Mouse (Mus musculus) ovary, adult 18-20 months (tissue): Measurements from ENCODE around the gene Isoc2b.
"Not testable (repeated sequence)": the region's sequence is repeated elsewhere in the genome, so short reads cannot be mapped to it uniquely, and the experiment has no call there.

Source experiments
- DNase-seq: peaks from one replicate; pipeline ENCODE4 v3.0.0; 2022; ENCODE audit warnings: low spot score, mixed read lengths

The Isoc2b gene

DNA sequence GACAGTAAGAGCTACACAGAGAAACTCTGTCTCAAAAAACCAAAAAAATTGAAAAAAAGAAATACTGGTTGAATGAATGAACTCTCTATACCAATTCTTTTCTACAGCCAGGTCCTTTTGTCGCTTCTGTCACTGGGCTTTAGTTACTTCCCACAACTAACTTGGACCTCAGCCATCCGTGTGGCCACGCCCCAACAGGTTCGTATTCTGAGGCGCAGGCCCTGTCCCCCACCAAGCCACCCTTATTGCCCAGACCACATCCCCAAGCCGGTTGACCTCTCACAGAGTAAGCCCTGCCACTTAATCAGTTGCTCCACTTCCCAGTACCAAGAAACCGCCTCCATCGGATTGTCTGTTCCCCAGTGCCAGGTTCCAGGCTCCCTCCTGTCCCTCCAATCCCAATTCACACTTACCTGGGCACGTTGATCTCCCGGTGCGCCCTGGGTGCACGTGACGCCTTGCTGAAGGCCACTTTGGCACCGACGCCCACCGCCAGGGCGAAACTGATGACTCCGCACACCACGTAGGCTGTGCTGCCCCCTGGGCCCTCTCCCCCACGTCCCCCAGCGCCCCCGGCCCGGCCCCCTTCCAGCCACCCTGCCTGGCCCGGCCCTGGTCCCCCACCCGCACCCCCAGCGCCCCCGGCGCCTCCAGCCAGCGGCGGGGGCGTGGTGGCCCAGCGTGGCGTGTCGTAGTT lies 34.3 kb downstream of the Isoc2b start:
- DNase-seq = no peak

DNA sequence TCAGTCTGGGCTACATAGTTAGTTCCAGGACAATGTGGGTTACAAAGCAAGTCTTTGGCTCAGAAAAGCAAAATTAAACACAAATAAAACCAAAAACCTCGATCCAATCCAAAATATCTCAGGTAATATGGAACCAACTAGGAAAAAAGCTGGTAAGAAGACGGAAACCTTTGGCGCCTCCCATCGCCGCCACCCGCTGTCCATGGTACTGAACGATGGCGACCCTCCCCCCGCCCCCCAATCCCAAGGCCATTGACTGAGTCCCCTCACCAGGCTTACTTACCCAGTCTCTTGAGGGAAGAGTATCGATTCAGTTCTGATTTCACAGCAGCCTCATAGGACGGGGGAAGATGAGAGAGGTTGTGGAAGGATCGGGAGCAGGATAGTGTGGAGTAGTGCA lies 39.6 kb downstream of the Isoc2b start:
- DNase-seq = no peak

DNA sequence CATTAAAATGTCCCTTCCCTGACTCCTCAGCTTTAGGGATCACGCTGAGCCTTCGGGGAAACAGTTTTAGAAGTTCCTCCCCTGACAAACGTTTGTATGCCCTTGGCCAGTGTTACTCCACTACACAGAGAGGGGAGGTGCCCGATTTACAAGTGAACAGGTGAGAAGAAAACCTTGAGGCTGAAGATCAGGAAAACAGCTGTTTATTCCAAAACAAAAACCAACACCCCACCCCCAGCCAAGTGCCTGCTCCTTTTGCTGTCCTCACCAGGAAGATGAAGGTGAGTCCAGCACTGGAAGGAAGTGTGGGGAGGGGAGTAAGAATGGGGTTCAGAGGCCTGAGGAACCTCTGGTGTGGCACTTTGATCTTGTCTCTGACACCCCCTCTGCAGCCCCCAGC lies 44.7 kb downstream of the Isoc2b start:
- DNase-seq = no peak

DNA sequence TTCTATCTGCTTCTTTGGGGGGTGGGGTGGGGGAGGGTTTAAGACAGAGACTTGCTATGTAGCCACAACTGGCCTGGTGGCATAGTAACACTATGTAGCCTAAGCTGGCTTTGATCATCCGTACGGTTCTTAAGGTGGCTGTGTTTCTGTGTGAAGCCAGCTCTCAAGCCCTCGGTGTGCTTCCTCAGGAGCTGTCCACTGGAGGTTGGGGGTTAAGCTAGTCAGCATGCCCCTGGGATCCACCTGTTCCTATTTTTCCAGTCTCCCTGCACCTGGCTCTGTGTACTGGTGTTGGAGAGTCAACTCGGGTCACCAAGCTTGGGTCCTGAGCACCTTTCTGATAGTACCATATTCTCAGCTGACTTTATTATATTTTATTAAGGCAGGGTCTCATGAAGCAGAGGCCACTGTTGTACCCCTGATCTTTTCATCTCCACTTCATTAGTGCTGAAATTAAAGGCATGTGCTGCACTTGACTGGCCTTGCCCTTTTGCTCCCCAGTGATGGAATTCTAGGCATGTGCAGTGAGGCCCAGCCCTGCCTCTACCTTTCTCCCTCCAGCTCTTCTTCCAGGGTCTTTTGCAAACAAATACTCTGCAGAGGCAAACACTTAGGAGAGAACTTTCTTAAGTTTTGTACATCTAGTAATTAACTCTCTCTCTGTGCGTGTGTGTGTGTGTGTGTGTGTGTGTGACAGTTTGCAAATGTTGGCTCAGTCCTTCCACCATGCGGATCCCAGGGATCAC lies 47.7 kb downstream of the Isoc2b start:
- no peak for DNase-seq

DNA sequence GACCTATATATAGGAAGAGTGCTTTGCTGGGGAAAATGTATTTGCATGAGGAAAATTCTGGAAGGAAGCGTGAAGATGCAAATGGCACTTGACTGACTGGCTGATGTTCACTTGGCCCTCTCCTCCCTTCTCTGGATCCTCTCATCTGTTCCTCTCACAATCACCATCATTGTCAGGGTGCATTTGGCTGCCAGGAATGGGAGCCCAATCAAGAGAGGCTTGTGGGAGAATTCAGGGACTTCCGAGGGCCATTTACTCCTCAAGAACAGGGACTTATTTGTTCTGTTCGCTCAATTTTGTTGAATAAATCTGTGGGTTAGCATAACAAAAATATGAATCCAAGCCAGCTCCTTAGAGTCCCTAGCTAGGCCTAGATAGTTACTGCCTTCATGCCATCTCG lies 48.4 kb downstream of the Isoc2b start:
- no peak for DNase-seq

DNA sequence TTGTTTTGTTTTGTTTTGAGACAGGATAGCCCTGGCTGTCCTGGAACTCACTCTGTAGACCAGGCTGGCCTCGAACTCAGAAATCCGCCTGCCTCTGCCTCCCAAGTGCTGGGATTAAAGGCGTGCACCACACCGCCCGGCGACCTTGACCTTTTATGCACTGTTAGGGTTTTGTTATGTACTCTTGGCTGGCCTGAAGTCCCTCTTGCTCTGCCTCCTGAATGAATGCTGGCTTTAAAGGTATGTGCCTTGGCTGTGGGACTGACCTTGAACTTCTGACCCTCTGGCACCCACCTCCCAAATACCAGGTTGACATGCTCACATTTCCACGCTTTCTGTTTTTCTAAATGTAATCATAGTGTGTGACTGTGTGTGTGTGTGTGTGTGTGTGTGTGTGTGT lies 49.1 kb downstream of the Isoc2b start:
- not testable (repeated sequence) for DNase-seq

DNA sequence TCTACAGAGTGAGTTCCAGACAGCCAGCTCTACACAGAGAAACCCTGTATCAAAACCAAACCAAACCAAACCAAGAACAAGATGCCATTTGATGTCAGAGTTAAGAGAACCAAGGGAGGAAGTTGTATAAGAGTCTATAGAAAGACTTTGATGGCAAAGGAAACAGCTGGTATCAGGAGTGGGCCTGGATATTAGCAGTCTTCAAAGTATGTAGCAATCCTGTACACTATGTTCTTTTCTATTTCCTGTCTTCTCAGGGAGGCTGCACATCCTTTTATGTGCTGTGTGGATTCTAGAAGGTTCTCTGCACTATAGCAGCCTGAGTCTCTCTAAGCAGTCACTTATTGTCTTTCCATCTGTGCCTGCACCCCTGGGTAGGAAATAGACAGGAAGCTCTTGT lies 53.5 kb downstream of the Isoc2b start:
- no peak for DNase-seq

DNA sequence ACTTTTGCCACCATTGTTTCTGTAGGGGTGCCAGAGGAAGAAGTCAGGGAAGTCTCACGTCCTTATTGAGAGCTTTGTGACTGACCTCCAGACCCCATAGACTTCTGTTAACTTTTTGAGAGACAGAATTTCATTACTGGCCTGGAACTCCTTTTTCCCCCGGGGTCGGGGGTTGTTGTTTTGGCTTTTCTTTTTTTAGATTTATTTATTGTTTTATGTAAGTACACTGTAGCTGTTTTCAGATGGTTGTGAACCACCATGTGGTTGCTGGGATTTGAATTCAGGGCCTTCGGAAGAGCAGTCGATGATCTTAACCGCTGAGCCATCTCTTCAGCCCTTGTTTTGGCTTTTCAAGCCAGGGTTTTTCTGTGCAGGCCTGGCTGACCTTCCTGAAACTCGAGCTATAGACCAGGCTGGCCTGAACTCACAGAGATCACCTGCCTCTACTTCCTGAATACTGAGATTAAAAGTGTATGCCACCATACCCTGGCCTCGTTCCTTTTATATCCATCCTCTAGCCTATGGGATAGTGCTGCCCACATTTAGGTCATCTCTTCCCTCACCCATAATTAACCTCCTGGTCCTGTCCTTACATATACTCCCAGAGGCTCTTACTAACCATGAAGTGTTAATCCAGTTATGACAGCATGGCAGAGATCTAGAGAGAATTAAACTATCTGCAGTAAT lies 56.8 kb downstream of the Isoc2b start:
- DNase-seq = no peak

DNA sequence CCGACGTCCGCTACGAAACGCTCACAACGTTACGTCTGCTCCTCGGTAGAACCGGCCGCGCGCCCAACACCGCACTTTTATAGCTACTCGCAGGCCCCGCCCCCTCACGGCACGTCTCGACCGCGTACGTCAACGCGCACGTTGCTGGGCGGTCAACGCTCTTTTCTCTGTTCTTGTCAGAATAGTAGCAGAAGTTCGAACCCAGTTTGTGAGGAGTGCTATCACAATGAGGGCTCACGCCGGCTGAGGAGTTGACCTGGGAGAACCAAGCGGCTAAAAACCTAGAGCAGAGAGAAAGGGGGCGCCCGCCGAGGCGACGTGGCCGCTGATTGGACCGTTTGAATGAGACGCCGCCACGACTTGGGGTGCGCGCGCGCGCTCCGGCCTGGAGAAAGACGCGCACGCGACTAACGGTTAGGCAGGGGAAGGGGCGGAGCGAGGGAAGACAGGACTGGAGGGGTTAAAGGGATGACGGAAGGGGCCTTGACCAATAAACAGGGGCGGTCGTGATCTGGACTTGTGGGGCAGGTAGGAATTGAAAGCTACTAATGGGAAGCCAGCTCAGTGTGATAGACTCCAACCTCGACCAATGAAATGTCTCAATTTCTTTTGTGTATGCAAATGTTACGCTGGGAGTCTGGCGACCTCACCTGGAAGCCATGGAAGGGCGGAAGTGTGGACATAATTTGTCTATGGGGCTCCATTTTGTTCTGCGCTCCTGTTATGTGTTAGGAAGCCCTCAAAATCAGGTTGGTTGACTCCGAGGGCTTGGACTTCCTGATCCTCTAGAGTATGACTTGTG lies 57.6 kb downstream of the Isoc2b start, which contains the start of gene Ube2s:
Gene Ube2s, minus strand, starts transcription at position 288 of the 802 bp plus-strand sequence.
- peak; percentile 99 for DNase-seq

DNA sequence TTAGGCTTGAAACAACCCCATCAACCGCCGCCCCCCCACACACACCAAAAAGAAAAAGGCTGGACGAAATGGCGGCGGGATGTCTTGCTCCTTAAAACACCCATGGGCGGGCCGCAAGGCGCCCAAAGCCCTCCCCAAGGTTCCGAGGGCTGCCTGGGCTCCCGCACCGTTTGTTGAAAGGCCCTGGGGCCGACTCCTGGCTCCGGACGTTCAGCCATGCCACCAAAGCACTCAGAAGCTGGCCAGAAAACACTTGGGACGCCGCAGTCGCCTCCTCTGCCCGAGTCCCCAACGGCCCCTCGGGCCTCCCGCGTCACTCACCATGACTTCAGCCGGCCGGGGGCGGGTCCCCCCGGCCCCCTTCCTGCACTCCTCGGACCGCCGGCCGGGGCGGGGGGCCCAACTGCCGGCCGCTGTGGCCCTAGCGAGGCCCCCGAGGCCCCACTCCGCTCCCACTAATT lies 58.2 kb downstream of the Isoc2b start:
- DNase-seq = no peak

DNA sequence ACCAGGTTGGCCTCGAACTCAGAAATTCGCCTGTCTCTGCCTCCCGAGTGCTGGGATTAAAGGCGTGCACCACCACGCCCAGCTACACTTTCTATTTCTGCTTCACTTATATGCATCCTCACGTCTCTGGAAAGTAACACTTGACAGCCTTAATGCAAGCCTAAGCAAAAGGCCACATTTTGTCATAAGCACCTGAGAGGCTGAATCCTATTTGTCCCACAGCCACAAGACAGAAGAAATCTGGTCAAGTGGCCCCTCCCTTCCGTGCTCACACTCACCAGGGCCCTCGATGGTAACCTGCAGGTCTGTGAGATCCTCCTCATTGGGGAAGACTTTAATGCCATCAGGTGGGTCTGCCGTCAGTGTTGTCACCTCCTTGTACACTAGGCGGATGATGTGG lies 58.9 kb downstream of the Isoc2b start:
- not testable (repeated sequence) for DNase-seq

DNA sequence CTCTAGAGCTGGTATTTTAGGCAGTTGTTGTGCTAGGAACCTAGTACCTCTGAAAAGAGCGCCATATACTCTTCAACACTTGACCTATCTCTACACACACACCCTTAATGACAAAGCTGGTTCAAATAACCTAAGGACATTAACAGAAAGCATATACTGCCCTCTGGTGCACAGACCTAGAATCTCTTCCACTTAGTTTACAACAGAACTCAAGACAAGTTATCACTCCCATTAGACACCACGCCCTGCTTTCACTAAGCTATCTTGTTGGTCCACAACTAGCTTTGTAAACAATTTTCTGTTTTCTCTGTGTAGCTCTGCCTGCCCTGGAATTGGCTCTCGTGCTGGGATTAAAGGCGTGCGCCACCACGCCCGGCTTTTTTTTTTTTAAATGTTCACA lies 63.3 kb downstream of the Isoc2b start:
- no peak for DNase-seq

DNA sequence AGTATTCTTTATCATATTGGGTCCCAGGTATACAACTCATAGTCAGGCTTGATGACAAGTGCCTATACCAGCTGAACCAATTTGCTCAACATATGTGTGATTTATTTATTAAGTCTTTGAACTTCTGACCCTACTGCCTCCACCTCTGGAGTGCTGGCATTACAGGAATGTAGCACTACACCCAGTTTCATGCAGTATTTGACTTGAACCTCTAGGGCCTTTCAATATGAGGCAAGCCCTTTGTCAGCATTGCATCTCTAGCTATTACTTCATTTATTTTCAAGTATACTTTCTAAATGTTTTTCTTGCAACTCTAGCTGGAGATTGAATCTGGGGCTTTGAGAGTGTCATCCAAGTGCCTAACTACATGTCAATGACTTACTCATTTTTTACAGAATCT lies 67.8 kb downstream of the Isoc2b start:
- no peak for DNase-seq

DNA sequence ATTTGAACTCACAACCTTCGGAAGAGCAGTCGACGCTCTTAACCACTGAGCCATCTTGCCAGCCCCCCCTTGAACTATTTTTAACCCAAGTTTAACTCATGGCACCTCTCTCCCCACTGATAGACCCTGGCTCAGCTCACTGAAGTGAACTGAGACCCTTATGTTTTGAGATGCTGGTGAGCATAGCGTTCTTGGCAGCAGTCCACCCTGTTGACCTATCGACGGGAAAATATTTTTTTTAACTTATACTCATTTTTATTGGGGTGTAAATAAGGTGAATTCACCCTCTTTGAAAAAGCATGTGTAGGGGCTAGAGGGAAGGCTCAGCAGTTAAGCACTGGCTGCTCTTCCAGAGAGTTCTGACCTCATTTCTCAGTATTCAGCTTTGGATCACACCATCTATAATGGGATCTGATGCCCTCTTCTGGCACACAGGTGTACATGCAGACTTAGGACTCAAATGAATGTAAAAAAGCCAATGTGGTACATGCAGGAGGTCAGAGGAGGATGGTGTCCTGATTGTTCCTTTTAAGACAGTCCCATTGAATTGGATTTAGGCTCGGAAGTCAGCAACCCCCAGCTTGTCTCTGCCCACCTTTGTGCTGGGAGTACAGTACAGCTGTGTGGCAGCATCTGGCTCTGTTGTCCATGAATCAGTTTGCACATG lies 74.2 kb downstream of the Isoc2b start:
- DNase-seq = no peak
